Mouse (Mus musculus) embryonic facial prominence, embryonic 13.5 days (tissue): ENCODE data around the gene 4930469K13Rik. TPM values are rescaled to one million over a fixed set of nuclear protein-coding genes. Genes with fewer than 3 reads are reported as not detected.

Experiments
- ATAC-seq: fragments of 200-750 bp; cut with Nextera tagmentation; 2 replicates; pipeline ENCODE4 v1.8.0; 2017; ENCODE audit warnings: low read depth; ENCODE audit not compliant: insufficient number of reproducible peaks, insufficient read depth, low FRiP score, low TSS enrichment
- H3K27ac ChIP-seq: fragments of 300-500 bp; sonication (generic); 2 replicates; pipeline ENCODE4 v1.5.1; 2015; ENCODE audit warnings: moderate library complexity, mild to moderate bottlenecking, inconsistent platforms
- H3K27me3 ChIP-seq: fragments of 300-500 bp; sonication (generic); 2 replicates; pipeline ENCODE4 v1.6.1; 2015; ENCODE audit warnings: mild to moderate bottlenecking, inconsistent platforms
- H3K36me3 ChIP-seq: fragments of 300-500 bp; sonication (generic); 2 replicates; pipeline ENCODE4 v1.6.1; 2015; ENCODE audit warnings: mild to moderate bottlenecking, inconsistent platforms
- H3K4me1 ChIP-seq: fragments of 300-500 bp; sonication (generic); 2 replicates; pipeline ENCODE4 v1.6.1; 2015; ENCODE audit warnings: inconsistent platforms
- H3K4me2 ChIP-seq: fragments of 300-500 bp; sonication (generic); 2 replicates; pipeline ENCODE4 v1.6.1; 2015; ENCODE audit warnings: moderate library complexity, mild to moderate bottlenecking, inconsistent platforms
- H3K4me3 ChIP-seq: fragments of 300-500 bp; sonication (generic); 2 replicates; pipeline ENCODE4 v1.5.1; 2015; ENCODE audit warnings: mild to moderate bottlenecking, inconsistent platforms
- H3K9ac ChIP-seq: fragments of 300-500 bp; sonication (generic); 2 replicates; pipeline ENCODE4 v1.6.1; 2015; ENCODE audit warnings: mild to moderate bottlenecking, inconsistent platforms
- H3K9me3 ChIP-seq: fragments of 300-500 bp; sonication (generic); 2 replicates; pipeline ENCODE4 v1.6.1; 2016; ENCODE audit warnings: inconsistent platforms
- WGBS: fragments of 180-500 bp; shearing (Covaris S2); methylation state at CpG from one replicate; pipeline ENCODE4 v1.1.7; 2015; ENCODE audit warnings: mixed read lengths; 5-methylcytosine and 5-hydroxymethylcytosine counted together
- polyA plus RNA-seq: library from polyadenylated mRNA; unstranded; fragments of >200 nt; fragmentation: Nextera tagmentation; extraction: Ambion mirVana; gene quantifications from 2 replicates; pipeline ENCODE4 v1.2.1, GENCODE M21; 2015

4930469K13Rik gene
- polyA plus RNA-seq, 1 experiment from 2014 or later, result 1.1 TPM

- Histone ChIP-seq H3K4me1 (0 out of 2 replicates have a peak, but pooled peaks cover 8% of the 10 kb centered on the region), H3K27me3 (peaks cover 16% of the 10 kb centered on the region), H3K27ac (no peak overlapping the region), H3K4me2 (no peak overlapping the region), H3K9me3 (no peaks in the 10 kb centered on the region), H3K4me3 (no peak overlapping the region), H3K9ac (no peak overlapping the region), H3K36me3 (no peaks in the 10 kb centered on the region)
- no peak for ATAC-seq
- WGBS, result 23% methylated on average over 7 of the region's 7 CpGs
Measured at GRCm38 (mm10) chr11:33928658-33929057, 169.7 kb downstream of the 4930469K13Rik start.

DNA sequence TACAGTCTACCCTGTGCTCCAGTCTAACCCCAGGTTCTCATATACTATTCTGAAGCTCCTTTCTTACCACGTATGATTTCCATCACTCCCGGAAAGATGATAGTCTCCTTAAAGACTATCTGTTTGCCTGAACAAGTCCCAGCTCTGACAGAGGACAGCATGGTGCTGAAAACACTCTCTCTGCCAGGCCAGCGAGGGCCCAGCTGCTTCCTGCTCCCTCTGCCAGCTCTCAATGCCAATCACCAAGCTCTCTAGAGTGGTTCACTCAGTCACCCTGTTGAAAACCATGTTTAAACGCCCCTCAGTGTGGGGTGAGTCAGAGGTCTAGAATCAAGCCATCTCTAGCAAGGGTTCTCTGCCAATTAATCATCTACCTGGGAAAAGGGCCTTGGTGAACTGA, 170.5 kb downstream of the 4930469K13Rik start:
- Histone ChIP-seq H3K9me3 (no peaks in the 10 kb centered on the region), H3K36me3 (no peaks in the 10 kb centered on the region), H3K9ac (no peak overlapping the region), H3K4me1 (0 out of 2 replicates have a peak, but pooled peaks cover 8% of the 10 kb centered on the region), H3K27me3 (peaks cover 16% of the 10 kb centered on the region), H3K27ac (no peak overlapping the region), H3K4me2 (no peak overlapping the region), H3K4me3 (no peak overlapping the region)
- ATAC-seq, result no peak
- 67% methylated on average over 4 of the region's 4 CpGs for WGBS

GRCm38 (mm10) chr11:33927321-33927720, 171.0 kb downstream of the 4930469K13Rik start:
- H3K4me1 ChIP-seq, result 0 out of 2 replicates have a peak, but pooled peaks cover 8% of the 10 kb centered on the region
- 61% methylated on average over 6 of the region's 6 CpGs for WGBS
- H3K27me3 ChIP-seq, result peaks cover 16% of the 10 kb centered on the region
- H3K27ac ChIP-seq, result no peak overlapping the region
- H3K36me3 ChIP-seq, result no peaks in the 10 kb centered on the region
- no peaks in the 10 kb centered on the region for H3K9me3 ChIP-seq
- no peak overlapping the region for H3K4me3 ChIP-seq
- H3K4me2 ChIP-seq, result no peak overlapping the region
- ATAC-seq, result no peak
- H3K9ac ChIP-seq, result no peak overlapping the region

DNA sequence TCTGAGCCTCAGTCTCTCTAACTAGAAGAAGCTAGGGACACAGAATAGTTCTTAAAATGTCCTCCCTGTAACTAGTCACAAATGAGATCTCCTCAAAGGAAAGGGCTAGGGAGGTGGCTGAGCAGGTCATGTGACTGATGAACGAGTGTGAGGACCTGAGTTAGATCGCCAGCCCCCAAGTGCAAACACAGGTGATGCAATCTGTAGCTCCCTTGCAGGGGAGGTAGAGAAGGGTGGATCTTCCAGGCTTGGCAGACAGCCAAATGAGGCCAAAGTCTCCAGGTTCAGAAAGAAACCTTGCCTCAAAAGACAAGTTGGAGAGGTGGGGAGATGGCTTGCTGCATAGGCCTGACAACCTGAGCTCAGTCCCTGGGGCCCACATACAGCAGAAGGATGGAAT, 171.8 kb downstream of the 4930469K13Rik start:
- no peak for ATAC-seq

GRCm38 (mm10) chr11:33925778-33926177, 172.6 kb downstream of the 4930469K13Rik start:
- H3K4me1 ChIP-seq, result 0 out of 2 replicates have a peak, but pooled peaks cover 8% of the 10 kb centered on the region
- no peak overlapping the region for H3K27ac ChIP-seq
- 76% methylated on average over 8 of the region's 8 CpGs for WGBS
- H3K4me2 ChIP-seq, result no peak overlapping the region
- H3K4me3 ChIP-seq, result no peak overlapping the region
- H3K9me3 ChIP-seq, result no peaks in the 10 kb centered on the region
- no peaks in the 10 kb centered on the region for H3K36me3 ChIP-seq
- no peak overlapping the region for H3K9ac ChIP-seq
- ATAC-seq, result no peak
- H3K27me3 ChIP-seq, result peaks cover 16% of the 10 kb centered on the region

More for the DNA sequence above, 171.8 kb downstream of the 4930469K13Rik start:
- H3K4me2 ChIP-seq, result no peak overlapping the region
- 57% methylated on average over 2 of the region's 2 CpGs for WGBS
- no peaks in the 10 kb centered on the region for H3K36me3 ChIP-seq
- H3K4me1 ChIP-seq, result 0 out of 2 replicates have a peak, but pooled peaks cover 8% of the 10 kb centered on the region
- H3K9me3 ChIP-seq, result no peaks in the 10 kb centered on the region
- no peak overlapping the region for H3K27ac ChIP-seq
- H3K4me3 ChIP-seq, result no peak overlapping the region
- no peak overlapping the region for H3K9ac ChIP-seq
- peaks cover 16% of the 10 kb centered on the region for H3K27me3 ChIP-seq

Other genes with a start within 250 kb of the 4930469K13Rik start
- gene Kcnmb1, start 135.5 kb downstream of the 4930469K13Rik start, polyA plus RNA-seq, result 0.06 and 0.18 TPM in 2 replicates
- gene Kcnip1, start 105.4 kb downstream of the 4930469K13Rik start, polyA plus RNA-seq, result 4.3 and 5.3 TPM in 2 replicates
- gene Lcp2, start 51.6 kb downstream of the 4930469K13Rik start, polyA plus RNA-seq, result 2.2 and 2.5 TPM in 2 replicates
- 0.22 TPM in 1 of 2 replicates, not detected in the other for gene Foxi1, start 109.5 kb upstream of the 4930469K13Rik start, polyA plus RNA-seq
- 1.7 and 2.4 TPM in 2 replicates for gene Fam196b, start 216.3 kb upstream of the 4930469K13Rik start, polyA plus RNA-seq